Mouse (Mus musculus): ENCODE results near the gene Acsbg2. TPM values are rescaled to one million over a fixed set of nuclear protein-coding genes. Genes with fewer than 3 reads are reported as not detected.

Acsbg2 gene
- total RNA-seq, 4 experiments from 2014 or later, result 0.22 to 0.40 (median 0.23) TPM; not detected in 1

- no peak for DNase-seq
Measured at GRCm38 (mm10) chr17:56870287-56870953, 3.8 kb downstream of the Acsbg2 start.

GRCm38 (mm10) chr17:56869481-56869977 is 4.7 kb downstream of the Acsbg2 start:
- DNase-seq, result no peak

DNA sequence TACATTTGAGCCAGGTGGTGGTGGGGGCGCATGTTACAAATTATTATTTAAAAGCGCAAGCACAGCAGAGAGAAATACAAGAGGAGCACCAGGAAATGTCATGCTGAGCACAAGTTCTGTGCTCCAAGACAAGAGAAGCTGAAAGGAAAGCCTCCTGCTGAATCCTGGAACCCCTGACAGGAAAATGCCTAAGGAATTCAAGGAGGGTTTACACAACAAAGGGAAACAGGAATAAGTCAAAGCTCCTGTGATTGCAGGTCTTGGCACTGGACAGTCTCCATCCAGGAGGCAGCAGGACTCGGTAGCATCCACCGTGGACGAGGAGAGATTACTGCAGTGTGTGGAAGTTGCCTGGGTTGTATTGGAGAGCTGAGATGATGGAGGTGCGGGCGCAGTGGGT is 8.2 kb downstream of the Acsbg2 start:
- no peak for DNase-seq

DNA sequence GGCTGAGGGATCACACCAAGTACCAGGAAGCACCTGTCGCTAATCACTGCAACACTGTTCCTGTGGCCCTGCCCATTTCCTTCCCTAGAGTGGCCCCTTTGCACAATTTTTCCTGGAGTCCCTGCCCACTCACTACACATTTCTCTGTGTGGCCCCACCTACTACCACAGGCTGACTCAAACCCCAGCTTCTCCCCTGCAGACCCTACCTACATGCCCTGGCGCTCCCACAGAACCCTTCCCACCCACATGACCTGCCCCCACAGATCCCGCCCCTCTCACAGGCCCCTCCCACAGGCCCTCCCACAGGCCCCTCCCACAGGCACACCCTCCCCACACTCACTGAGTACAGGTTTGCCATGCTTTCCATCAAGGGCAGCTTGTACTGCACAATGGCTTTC is 13.1 kb downstream of the Acsbg2 start:
- DNase-seq, result no peak

- DNase-seq, result no peak
Measured at GRCm38 (mm10) chr17:56858922-56859321, 15.3 kb downstream of the Acsbg2 start.

DNA sequence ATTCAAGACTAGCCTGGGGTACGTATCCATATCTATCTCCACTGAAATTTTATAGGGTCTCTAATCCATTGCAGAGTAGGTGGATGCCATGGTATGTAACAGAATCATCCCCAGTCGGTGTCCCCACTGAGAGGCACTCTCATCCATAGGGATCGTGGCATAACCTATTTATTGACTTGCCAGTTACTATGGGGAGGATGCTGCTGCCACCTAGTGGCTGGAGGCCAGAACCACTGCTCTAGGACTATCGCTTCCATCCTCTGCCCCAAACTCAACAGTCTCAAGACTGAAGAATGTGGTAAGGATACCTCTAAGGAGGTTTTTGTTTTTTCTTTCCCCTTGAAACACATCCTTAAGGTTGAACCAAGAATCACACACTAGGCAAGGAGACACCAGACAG is 16.0 kb downstream of the Acsbg2 start:
- peak; percentile 46 for DNase-seq

DNA sequence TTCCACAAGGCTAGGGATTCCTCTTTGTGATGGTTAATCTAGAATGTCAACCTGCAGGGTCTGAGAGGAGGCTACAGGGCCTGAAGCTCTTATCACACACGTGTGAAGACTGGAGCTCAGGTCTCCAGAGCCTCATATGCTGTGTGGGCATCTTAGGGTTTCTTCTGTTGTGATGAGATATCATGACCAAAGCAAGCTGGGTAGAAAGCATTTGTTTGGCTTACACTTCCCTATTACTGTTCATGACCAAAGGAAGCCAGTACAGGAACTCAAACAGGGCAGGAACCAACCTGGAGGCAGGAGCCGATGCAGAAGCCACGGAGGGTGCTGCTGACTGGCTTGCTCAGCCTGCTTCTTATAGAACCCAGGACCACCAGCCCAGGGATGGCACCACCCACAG is 18.8 kb downstream of the Acsbg2 start:
- no peak for DNase-seq

DNA sequence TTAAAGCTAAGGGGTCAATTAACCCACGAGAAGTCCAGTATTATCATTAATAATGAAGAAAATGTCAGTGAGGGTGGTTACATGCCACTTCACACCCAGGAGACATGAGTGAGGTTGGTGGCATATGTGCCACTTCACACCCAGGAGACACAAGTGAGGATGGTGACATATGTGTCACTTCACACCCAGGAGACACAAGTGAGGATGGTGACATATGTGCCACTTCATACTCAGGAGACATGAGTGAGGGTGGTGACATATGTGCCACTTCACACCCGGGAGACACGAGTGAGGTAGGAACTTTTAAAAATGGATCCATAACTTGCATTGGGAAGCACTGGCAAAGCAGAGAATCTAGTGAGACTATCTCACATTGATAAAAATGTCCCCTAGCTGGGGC is 23.1 kb downstream of the Acsbg2 start:
- no peak for DNase-seq

- no peak for DNase-seq
Measured at GRCm38 (mm10) chr17:56849710-56850109, 24.5 kb downstream of the Acsbg2 start.

- DNase-seq, result no peak
Measured at GRCm38 (mm10) chr17:56848785-56849184, 25.5 kb downstream of the Acsbg2 start.

DNA sequence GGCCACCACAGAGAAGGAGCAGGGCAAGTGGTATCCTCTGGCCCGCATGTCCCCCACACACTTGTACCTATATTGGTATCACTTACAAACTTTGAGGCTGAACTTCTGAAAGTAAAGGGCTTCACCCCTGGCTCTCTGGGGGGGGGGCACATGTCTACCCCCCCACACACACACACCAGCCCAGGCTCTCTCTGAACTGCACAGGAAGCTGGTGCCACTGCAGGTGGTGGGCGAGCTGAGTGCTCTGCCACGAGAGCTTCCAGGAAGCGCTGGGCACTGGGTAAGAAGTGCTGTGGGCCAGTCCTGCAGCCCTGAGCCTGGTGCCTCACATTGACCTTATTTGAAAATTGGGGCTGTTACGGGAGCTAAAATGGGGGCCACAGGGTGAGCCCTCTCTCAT is 30.6 kb downstream of the Acsbg2 start:
- DNase-seq, result no peak

DNA sequence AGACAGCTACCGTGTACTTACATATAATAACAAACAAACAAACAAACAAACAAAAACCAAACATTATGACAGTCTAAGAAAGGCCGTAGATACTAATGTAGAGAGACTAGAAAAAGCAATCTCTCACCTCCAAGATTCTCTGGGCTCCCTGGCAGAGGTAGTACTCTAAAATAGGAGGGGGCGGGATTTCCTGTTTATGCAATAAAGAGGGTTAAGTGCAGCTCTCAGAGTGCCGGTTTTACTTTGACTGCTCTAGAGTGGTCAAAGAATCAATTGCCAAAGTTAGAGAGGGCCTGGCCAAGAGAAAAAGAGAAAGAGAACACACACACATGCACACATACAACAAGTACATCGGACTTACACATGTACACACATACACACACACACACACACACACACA is 32.1 kb downstream of the Acsbg2 start:
- DNase-seq, result no peak

DNA sequence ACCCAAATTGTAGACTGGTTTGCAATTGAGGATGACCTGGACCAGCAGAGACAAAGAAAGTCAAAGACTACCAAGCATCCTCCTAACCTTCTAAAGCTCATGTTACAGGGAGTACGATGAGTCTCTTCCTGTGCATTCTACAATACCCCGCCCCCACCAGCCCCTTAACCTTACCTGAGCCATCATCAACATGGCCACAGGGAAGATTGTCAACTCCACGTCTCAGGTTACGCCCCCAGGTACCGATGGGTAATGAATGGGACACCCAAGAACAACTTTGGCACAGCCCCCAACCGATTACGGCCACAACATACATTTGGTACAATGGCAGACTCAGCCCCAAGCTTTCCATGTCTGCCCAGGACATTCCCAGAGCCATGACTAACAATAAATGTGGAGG is 33.7 kb downstream of the Acsbg2 start:
- no peak for DNase-seq

DNA sequence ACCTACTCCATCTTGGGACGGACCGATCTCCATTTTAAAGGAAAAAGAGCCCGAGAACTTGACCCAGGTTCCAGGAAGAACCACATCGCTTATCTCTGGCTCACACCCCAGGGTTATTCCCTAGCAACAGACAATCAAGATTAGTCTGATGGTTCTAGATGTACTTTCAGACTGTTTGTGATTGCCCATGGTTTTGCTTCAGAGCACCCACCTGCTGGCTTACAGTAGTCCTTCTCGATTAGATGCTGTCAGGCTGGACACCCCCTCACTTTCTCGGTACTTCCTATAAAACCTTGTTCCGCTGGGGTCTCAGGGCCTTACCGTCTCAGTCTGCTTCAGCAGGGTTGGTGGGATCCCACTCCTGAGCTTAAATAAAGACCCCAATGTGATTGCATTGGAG is 37.9 kb downstream of the Acsbg2 start:
- DNase-seq, result no peak

DNA sequence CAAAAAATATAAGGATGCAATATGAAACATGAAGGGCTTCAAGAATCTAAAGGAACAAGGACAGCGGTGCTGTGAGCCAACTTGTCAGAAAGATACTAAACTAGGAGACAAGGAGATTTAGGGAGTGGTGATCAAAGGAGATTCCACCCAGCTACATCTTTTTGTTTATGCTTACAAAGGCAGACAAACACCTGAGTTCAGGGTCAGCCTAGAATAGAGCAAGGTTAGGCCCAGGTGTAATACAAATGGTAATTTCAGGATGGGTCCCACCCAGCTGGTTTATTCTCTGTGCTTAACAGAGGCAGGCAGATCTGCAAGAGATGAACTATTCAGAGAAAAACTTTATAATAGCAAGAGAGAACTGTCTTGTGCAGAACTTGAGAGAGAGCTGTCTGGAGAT is 40.9 kb downstream of the Acsbg2 start:
- no peak for DNase-seq

GRCm38 (mm10) chr17:56832918-56833317 is 41.3 kb downstream of the Acsbg2 start:
- no peak for DNase-seq

DNA sequence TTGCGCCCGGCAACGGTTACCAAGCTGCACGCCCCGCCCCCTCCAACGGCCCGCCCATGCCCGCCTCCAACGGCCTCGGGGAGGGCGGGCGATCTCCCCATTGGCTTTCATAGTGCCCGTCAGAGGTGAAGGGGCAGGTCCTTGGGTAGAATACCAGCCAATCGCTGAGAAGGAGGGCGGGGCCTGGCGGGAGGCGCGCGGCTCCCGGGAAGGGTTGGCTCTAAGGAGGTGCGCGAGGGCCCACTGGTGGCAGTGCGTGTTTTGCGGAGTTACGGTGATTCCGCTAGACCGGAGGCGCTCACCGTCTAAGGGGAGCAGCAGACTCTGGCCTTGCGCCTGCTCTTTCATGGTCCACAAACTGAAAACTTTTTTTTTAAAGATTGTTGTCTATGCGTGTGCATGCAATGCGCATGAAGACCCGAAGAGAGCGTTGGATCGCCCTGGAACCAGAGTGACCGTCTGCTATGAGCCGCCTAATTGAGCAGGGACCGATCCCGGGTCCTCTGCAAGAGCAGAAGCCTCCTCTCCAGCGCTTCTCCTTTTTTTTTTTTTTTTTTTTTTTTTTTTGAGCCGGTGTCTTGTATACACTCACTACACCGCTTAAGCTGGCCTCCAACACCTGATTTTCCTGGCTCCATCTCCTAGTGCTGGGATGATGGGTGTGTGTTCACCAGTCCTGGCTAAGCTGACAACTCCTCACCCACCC is 43.0 kb downstream of the Acsbg2 start:
- DNase-seq, result peak; percentile 97

DNA sequence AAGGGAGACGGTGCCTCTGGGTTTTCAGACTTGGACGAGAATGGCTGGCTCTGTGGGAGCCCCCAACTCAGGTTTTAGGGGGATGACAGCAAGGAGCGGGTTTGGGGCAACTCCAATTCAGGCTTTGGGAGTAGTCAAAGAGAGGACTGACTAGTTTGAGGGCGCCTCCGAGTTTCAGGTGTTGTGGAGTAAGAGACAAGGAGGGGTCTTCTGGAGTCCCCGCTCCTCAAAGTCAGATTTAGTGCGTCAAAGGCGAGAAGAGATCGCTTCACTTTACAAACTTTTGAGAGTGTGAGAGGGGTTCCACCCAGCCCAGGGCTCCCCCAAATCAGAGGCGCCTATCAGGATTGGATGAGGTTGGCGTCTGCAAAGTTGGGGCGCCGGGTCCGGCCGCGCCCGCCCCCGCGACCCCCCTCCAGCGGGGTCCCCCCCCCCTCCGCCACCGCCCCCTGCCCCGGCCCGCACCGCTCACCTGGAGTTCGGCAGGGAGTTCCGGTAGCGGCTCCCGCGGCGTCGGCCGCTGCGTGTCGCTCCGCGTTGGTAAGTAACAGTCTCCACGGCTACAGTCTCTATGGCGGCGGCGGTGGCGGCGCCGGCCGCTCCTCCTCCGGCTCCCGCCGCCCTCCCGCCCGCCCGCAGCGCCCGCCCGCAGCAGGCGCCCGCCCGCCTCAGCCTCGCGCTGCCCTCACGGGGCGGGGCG is 43.7 kb downstream of the Acsbg2 start, which contains the start of gene Rfx2:
Gene Rfx2 (minus strand): TSS at position 603 of the 700 bp plus-strand sequence.
- DNase-seq, result no peak

DNA sequence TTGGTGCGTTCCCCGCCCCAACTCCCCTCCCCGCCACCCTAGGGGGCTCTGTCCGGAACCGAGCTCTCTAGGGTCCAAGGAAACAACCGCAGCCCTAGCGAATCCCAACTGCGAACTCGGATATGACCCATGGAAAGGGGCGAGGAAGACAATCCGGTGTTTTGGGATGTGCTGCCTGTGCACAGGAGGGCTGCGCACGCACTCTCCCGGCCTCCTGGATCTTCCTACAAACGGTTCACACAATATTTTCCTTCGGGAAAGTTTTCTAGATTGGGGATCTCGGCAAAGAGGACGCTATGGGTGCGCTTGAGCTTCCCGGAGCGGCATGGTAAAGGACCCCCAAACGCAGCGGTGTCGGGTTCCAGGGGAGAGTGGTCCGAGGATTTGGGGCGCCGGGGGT is 44.5 kb downstream of the Acsbg2 start:
- no peak for DNase-seq

DNA sequence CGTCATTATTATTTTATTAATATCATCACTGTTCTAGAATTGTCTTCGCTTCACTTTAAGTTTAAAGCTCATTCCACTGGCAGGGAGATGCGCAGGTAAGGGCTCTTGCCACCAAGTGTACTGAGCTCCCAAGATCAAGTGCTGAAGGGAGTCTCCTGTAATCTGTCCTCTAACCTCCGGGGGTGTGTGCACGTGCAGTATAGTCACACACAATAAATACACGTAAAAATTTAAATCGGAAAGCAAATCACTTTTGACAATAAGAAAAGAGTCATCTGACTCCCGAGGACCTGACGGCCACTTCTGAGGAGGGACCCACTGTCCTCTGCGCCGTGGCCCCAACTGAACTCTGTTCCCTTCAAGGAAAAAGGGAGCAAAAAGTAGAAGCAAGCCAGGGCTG is 45.1 kb downstream of the Acsbg2 start:
- no peak for DNase-seq

GRCm38 (mm10) chr17:56826718-56827117 is 47.5 kb downstream of the Acsbg2 start:
- no peak for DNase-seq

GRCm38 (mm10) chr17:56823352-56823751 is 50.9 kb downstream of the Acsbg2 start:
- no peak for DNase-seq

- no peak for DNase-seq
Measured at GRCm38 (mm10) chr17:56822380-56822779, 51.9 kb downstream of the Acsbg2 start.

All from adrenal gland, adult 8-10 months (tissue).